Mouse (Mus musculus) limb, embryonic 10.5 days (tissue): ENCODE measurements around the gene Clmn. TPM values are rescaled to one million over a fixed set of nuclear protein-coding genes. Genes with fewer than 3 reads are reported as not detected.
A peak's percentile ranks its signal among the peaks of the same experiment; 100 is the strongest.
"Not testable (repeated sequence)": the region's sequence is repeated elsewhere in the genome, so short reads cannot be mapped to it uniquely, and the experiment has no call there.

Source experiments
- DNase-seq: peaks from one replicate; pipeline ENCODE4 v3.0.0-alpha.2; 2017; ENCODE audit warnings: low spot score
- H3K27ac ChIP-seq: fragments of 300-500 bp; sonication (generic); 2 replicates; pipeline ENCODE4 v1.5.1; 2016; ENCODE audit warnings: mild to moderate bottlenecking
- H3K27me3 ChIP-seq: fragments of 300-500 bp; sonication (generic); 2 replicates; pipeline ENCODE4 v1.6.1; 2016; ENCODE audit warnings: low read depth, mild to moderate bottlenecking; ENCODE audit not compliant: poor library complexity, severe bottlenecking
- H3K36me3 ChIP-seq: fragments of 300-500 bp; sonication (generic); 2 replicates; pipeline ENCODE4 v1.6.1; 2016; ENCODE audit warnings: mild to moderate bottlenecking, moderate library complexity
- H3K4me1 ChIP-seq: fragments of 300-500 bp; sonication (generic); 2 replicates; pipeline ENCODE4 v1.6.1; 2016
- H3K4me3 ChIP-seq: fragments of 300-500 bp; sonication (generic); 2 replicates; pipeline ENCODE4 v1.5.1; 2016; ENCODE audit warnings: mild to moderate bottlenecking, moderate library complexity
- H3K9me3 ChIP-seq: fragments of 300-500 bp; sonication (generic); replicated peaks from 2 replicates; pipeline ENCODE4 v1.6.1; 2016; ENCODE audit warnings: mild to moderate bottlenecking
- WGBS: fragments of 180-500 bp; shearing (Covaris S2); methylation state at CpG from one replicate; pipeline ENCODE4 v1.1.7; 2016; 5-methylcytosine and 5-hydroxymethylcytosine counted together
- polyA plus RNA-seq: library from polyadenylated mRNA; unstranded; fragments of >200 nt; fragmentation: Nextera tagmentation; extraction: Ambion mirVana; gene quantifications from 2 replicates; pipeline ENCODE4 v1.2.1, GENCODE M21; 2016

Clmn gene
- polyA plus RNA-seq, 1 experiment from 2014 or later = 3.0 TPM

GRCm38 (mm10) chr12:104733165-104733564 is 131.7 kb downstream of the Clmn start:
- H3K4me1 ChIP-seq = peaks cover 26% of the 10 kb centered on the region
- no peak for DNase-seq
- H3K4me3 ChIP-seq = no peak overlapping the region
- peaks cover 86% of the 10 kb centered on the region for H3K36me3 ChIP-seq
- no peaks in the 10 kb centered on the region for H3K9me3 ChIP-seq
- H3K27me3 ChIP-seq = no peaks in the 10 kb centered on the region
- H3K27ac ChIP-seq = no peak overlapping the region

- Histone ChIP-seq H3K4me1 (peaks cover 21% of the 10 kb centered on the region), H3K27ac (no peak overlapping the region), H3K36me3 (peaks cover 92% of the 10 kb centered on the region), H3K9me3 (no peaks in the 10 kb centered on the region), H3K4me3 (no peak overlapping the region), H3K27me3 (no peaks in the 10 kb centered on the region)
- WGBS = 85% methylated on average over 3 of the region's 3 CpGs
- no peak for DNase-seq
Measured at GRCm38 (mm10) chr12:104731782-104732181, 133.1 kb downstream of the Clmn start.

- H3K9me3 ChIP-seq, DNase-seq, H3K4me3 ChIP-seq, H3K27ac ChIP-seq, H3K27me3 ChIP-seq, H3K4me1 ChIP-seq: not testable (repeated sequence)
- 72% methylated on average over 2 of the region's 2 CpGs for WGBS
- H3K36me3 ChIP-seq = peaks cover 93% of the 10 kb centered on the region
Measured at GRCm38 (mm10) chr12:104726436-104726835, 138.4 kb downstream of the Clmn start.

- H3K36me3 ChIP-seq = peaks cover 85% of the 10 kb centered on the region
- no peak for DNase-seq
- H3K4me3 ChIP-seq = no peak overlapping the region
- H3K4me1 ChIP-seq = peaks cover 12% of the 10 kb centered on the region
- no peak overlapping the region for H3K27ac ChIP-seq
- WGBS = 96% methylated on average over 10 of the region's 10 CpGs
- H3K9me3 ChIP-seq = no peaks in the 10 kb centered on the region
- H3K27me3 ChIP-seq = no peaks in the 10 kb centered on the region
Measured at GRCm38 (mm10) chr12:104722056-104722455, 142.8 kb downstream of the Clmn start.

GRCm38 (mm10) chr12:104721011-104721410 is 143.9 kb downstream of the Clmn start:
- WGBS = 66% methylated on average over 3 of the region's 3 CpGs

GRCm38 (mm10) chr12:104718956-104719355 is 145.9 kb downstream of the Clmn start:
- no peak overlapping the region for H3K27ac ChIP-seq
- H3K36me3 ChIP-seq = peaks cover 86% of the 10 kb centered on the region
- no peak for DNase-seq
- H3K27me3 ChIP-seq = no peaks in the 10 kb centered on the region
- peaks cover 27% of the 10 kb centered on the region for H3K4me1 ChIP-seq
- H3K9me3 ChIP-seq = no peaks in the 10 kb centered on the region
- H3K4me3 ChIP-seq = no peak overlapping the region
- WGBS = 88% methylated on average over 5 of the region's 5 CpGs

More at GRCm38 (mm10) chr12:104721011-104721410, 143.9 kb downstream of the Clmn start:
- Histone ChIP-seq H3K27ac (no peak overlapping the region), H3K27me3 (no peaks in the 10 kb centered on the region), H3K36me3 (peaks cover 81% of the 10 kb centered on the region), H3K9me3 (no peaks in the 10 kb centered on the region), H3K4me1 (peaks cover 20% of the 10 kb centered on the region), H3K4me3 (no peak overlapping the region)
- no peak for DNase-seq

GRCm38 (mm10) chr12:104716409-104716808 is 148.5 kb downstream of the Clmn start:
- Histone ChIP-seq H3K36me3 (peaks cover 86% of the 10 kb centered on the region), H3K4me1 (peaks cover 27% of the 10 kb centered on the region), H3K27me3 (no peaks in the 10 kb centered on the region), H3K9me3 (no peaks in the 10 kb centered on the region), H3K4me3 (no peak overlapping the region), H3K27ac (0 out of 2 replicates have a peak overlapping the region, but pooled peaks have one; percentile 37)
- no peak for DNase-seq
- 70% methylated on average over 5 of the region's 5 CpGs for WGBS

GRCm38 (mm10) chr12:104715453-104715852 is 149.4 kb downstream of the Clmn start:
- H3K36me3 ChIP-seq = peaks cover 86% of the 10 kb centered on the region
- H3K4me1 ChIP-seq = peaks cover 27% of the 10 kb centered on the region
- 93% methylated on average over 5 of the region's 5 CpGs for WGBS
- H3K27me3 ChIP-seq = no peaks in the 10 kb centered on the region
- no peak overlapping the region for H3K27ac ChIP-seq
- DNase-seq = no peak
- H3K4me3 ChIP-seq = no peak overlapping the region
- H3K9me3 ChIP-seq = no peaks in the 10 kb centered on the region

Other genes starting within 250 kb of the Clmn start
- gene Dicer1, start 113.1 kb downstream of the Clmn start, polyA plus RNA-seq = 50.3 and 58.5 TPM in 2 replicates
- gene Syne3, start 144.7 kb upstream of the Clmn start, polyA plus RNA-seq = 0.09 and 0.25 TPM in 2 replicates
- gene Glrx5, start 167.6 kb upstream of the Clmn start, polyA plus RNA-seq = 215 and 255 TPM in 2 replicates